Mouse (Mus musculus) liver, postnatal 0 days (tissue): ENCODE data around the gene Gemin8. TPM values are rescaled to one million over a fixed set of nuclear protein-coding genes. Genes with fewer than 3 reads are reported as not detected.
A peak's percentile ranks its signal among the peaks of the same experiment; 100 is the strongest.

ENCODE experiments used
- ATAC-seq: fragments of 200-750 bp; cut with Nextera tagmentation; 2 replicates; pipeline ENCODE4 v1.8.0; 2017; ENCODE audit warnings: mild to moderate bottlenecking, moderate library complexity
- DNase-seq: peaks from one replicate; pipeline ENCODE4 v3.0.0-alpha.2; 2016
- H3K27ac ChIP-seq: fragments of 300-500 bp; sonication (generic); 2 replicates; pipeline ENCODE4 v1.5.1; 2014; ENCODE audit warnings: antibody characterized with exemption, moderate library complexity, mild to moderate bottlenecking, low read depth
- H3K27me3 ChIP-seq: fragments of 300-500 bp; sonication (generic); 2 replicates; pipeline ENCODE4 v1.6.1; 2014; ENCODE audit warnings: low read length, control low read depth, mixed read lengths; ENCODE audit not compliant: insufficient read depth
- H3K36me3 ChIP-seq: fragments of 300-500 bp; sonication (generic); replicated peaks from 2 replicates; pipeline ENCODE4 v1.6.1; 2014; ENCODE audit warnings: mild to moderate bottlenecking, control low read depth, low read length, moderate library complexity, mixed read lengths; ENCODE audit not compliant: insufficient read depth
- H3K4me1 ChIP-seq: fragments of 300-500 bp; sonication (generic); 2 replicates; pipeline ENCODE4 v1.6.1; 2014; ENCODE audit warnings: antibody characterized with exemption, mild to moderate bottlenecking, control low read depth; ENCODE audit not compliant: insufficient read depth
- H3K4me2 ChIP-seq: fragments of 300-500 bp; sonication (generic); 2 replicates; pipeline ENCODE4 v1.6.1; 2014; ENCODE audit warnings: low read depth, mild to moderate bottlenecking, low read length, moderate library complexity, mixed read lengths
- H3K4me3 ChIP-seq: fragments of 300-500 bp; sonication (generic); 2 replicates; pipeline ENCODE4 v1.5.1; 2014; ENCODE audit warnings: low read depth, low read length
- H3K9ac ChIP-seq: fragments of 300-500 bp; sonication (generic); replicated peaks from 2 replicates; pipeline ENCODE4 v1.6.1; 2014; ENCODE audit warnings: mild to moderate bottlenecking, moderate library complexity
- H3K9me3 ChIP-seq: fragments of 300-500 bp; sonication (generic); 2 replicates; pipeline ENCODE4 v1.6.1; 2016; ENCODE audit warnings: mild to moderate bottlenecking, control low read depth, low read length, mixed read lengths
- CTCF ChIP-seq: sonication (generic); IDR thresholded peaks from 2 replicates; pipeline ENCODE4 v1.5.1; 2016; ENCODE audit warnings: antibody characterized with exemption, low read depth
- EP300 ChIP-seq: IDR thresholded peaks from 2 replicates; pipeline ENCODE4 v1.6.1; 2016; ENCODE audit warnings: antibody characterized with exemption, low read depth, mild to moderate bottlenecking
- WGBS: fragments of 180-500 bp; shearing (Covaris S2); extraction: QIAGEN DNeasy Blood & Tissue Kit; methylation state at CpG from one replicate; pipeline ENCODE4 v1.1.7; 2014; ENCODE audit not compliant: insufficient replicate concordance; 5-methylcytosine and 5-hydroxymethylcytosine counted together
- polyA plus RNA-seq: library from polyadenylated mRNA; unstranded; fragments of >200 nt; fragmentation: Nextera tagmentation; extraction: Ambion mirVana; gene quantifications from 2 replicates; pipeline ENCODE4 v1.2.1, GENCODE M21; 2015

The Gemin8 gene
- polyA plus RNA-seq, 1 experiment from 2014 or later, result 3.5 TPM

DNA sequence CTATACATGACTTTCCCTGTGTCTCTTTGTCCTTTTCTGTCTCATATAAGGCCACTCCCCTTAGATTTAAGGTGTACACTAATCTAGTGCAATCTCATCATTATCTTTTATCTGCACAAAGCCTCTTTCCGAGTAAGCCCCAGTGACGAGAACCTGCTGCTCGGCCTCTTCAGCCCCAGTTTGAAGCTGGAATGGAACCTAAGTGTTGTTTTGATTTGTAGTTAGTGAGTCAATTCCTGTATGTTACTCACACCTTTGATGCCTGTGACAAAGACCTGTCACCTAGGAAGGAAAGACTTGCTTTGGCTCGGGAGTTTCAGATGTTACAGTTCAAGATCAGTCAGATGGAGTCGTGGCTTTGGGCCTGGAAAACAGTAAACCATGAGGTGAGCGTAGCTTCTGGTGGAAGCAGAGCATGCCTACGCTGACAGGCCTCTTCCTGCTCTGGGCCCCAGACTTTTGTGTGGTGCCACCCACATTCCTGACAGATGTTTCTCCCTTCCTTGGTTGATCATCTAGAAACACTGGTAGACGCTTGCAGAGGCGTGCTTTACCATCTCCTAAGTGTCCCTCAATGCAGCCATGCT, 15.2 kb downstream of the Gemin8 start:
- Histone ChIP-seq H3K36me3 (no peaks in the 10 kb centered on the region), H3K4me1 (no peaks in the 10 kb centered on the region), H3K27ac (no peak overlapping the region), H3K4me3 (no peak overlapping the region), H3K27me3 (no peaks in the 10 kb centered on the region), H3K9ac (no peak overlapping the region), H3K4me2 (no peak overlapping the region), H3K9me3 (no peaks in the 10 kb centered on the region)
- ATAC-seq (no peak), DNase-seq (no peak)
- TF ChIP-seq EP300 (no peak), CTCF (no peak)
- 73% methylated on average over 9 of the region's 9 CpGs for WGBS

DNA sequence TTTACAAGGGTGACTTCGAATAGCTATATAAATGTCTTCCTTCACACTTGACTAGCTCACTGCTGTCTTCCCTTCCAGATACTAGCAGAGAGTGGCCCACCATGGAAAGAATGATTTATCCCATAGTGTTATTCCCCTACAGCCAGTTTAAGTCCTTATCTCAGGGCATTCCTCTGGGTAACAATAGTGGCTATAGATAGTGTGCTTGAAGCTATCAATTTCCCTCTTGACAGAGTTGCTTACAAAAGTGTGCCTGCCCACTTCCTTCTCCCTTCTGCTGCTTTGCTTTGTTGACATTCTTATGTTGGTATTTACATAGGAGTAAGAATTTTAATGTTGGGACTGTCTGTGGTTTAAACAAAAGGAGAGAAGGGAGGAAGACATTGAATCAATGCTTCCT, 17.5 kb downstream of the Gemin8 start:
- no peak overlapping the region for H3K4me3 ChIP-seq
- no peaks in the 10 kb centered on the region for H3K9me3 ChIP-seq
- H3K27ac ChIP-seq, result no peak overlapping the region
- no peak overlapping the region for H3K4me2 ChIP-seq
- TF ChIP-seq CTCF (no peak), EP300 (no peak)
- DNase-seq (no peak), ATAC-seq (no peak)
- no peaks in the 10 kb centered on the region for H3K27me3 ChIP-seq
- no peaks in the 10 kb centered on the region for H3K4me1 ChIP-seq
- H3K36me3 ChIP-seq, result no peaks in the 10 kb centered on the region
- 55% methylated on average over 1 of the region's 1 CpGs for WGBS
- no peak overlapping the region for H3K9ac ChIP-seq

DNA sequence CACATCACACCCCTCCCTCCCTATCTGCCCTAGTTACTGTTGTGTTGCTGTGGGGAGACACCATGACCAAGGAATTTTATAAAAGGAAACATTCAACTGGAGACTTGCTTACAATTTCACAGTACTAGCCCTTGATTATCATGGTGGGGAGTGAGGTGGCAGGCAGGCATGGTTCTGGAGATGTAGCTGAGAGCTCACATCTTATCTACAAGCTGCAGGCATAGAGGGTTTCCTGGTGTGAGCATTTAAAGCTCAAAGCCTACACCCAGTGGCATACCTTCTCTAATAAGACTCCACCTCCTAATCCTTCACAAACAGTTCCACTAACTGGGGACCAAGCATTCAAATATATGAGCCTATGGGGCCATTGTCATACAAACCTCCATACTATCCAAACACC, 26.1 kb downstream of the Gemin8 start:
- TF ChIP-seq EP300 (no peak), CTCF (no peak)
- peak; percentile 54 for ATAC-seq
- no peak overlapping the region for H3K27ac ChIP-seq
- H3K9ac ChIP-seq, result no peak overlapping the region
- H3K9me3 ChIP-seq, result no peaks in the 10 kb centered on the region
- no peaks in the 10 kb centered on the region for H3K4me1 ChIP-seq
- no peaks in the 10 kb centered on the region for H3K36me3 ChIP-seq
- no peak overlapping the region for H3K4me3 ChIP-seq
- H3K4me2 ChIP-seq, result no peak overlapping the region
- no peak for DNase-seq
- H3K27me3 ChIP-seq, result no peaks in the 10 kb centered on the region

DNA sequence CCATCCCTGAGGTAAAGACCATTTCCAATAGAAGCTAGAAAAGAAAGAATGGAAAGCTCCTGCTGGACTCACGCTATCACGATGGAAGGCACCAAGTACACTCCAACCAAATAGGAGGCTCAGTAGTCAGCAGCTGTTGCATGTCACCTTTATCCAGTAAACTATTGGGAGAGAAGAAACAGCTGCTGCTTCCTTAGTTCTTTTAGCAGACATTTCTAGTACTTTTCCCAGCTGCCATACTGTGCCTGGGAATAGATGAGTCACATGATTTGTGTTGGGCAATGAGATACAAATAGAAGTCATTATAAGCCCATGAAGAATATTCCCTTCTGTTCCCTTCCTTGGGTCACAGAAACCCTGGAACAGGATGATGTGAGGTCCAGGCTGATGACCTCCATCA, 28.0 kb downstream of the Gemin8 start:
- 81% methylated on average over 2 of the region's 2 CpGs for WGBS
- no peak overlapping the region for H3K9ac ChIP-seq
- H3K36me3 ChIP-seq, result no peaks in the 10 kb centered on the region
- DNase-seq (no peak), ATAC-seq (no peak)
- no peak overlapping the region for H3K4me3 ChIP-seq
- H3K27me3 ChIP-seq, result no peaks in the 10 kb centered on the region
- H3K27ac ChIP-seq, result no peak overlapping the region
- no peaks in the 10 kb centered on the region for H3K4me1 ChIP-seq
- H3K9me3 ChIP-seq, result no peaks in the 10 kb centered on the region; the same call in 1 of the 2 replicates
- no peak overlapping the region for H3K4me2 ChIP-seq
- TF ChIP-seq CTCF (no peak), EP300 (no peak)

DNA sequence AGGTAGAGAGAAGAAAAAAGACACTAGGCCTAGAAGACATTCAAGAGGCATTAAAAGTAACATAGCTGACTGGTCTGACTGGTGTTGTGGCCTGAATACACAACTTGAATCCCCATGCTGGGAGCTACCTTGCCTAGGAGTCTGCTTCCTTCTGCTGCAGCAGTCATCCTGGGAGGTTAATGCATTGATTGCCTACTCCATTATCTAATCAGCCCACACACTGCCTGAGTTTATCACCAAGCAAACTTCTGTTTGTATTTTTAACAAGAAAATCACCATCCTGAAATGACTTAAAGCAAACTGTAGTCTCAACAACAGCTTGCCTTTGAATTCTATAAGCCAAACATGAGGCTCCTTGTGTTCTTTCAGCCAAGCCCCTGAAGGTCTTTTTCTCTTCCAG, 29.6 kb downstream of the Gemin8 start:
- no peak overlapping the region for H3K9ac ChIP-seq
- H3K36me3 ChIP-seq, result no peaks in the 10 kb centered on the region
- H3K4me1 ChIP-seq, result no peaks in the 10 kb centered on the region
- ATAC-seq (no peak), DNase-seq (no peak)
- no peak overlapping the region for H3K27ac ChIP-seq
- TF ChIP-seq EP300 (no peak), CTCF (no peak)
- H3K4me2 ChIP-seq, result no peak overlapping the region
- no peaks in the 10 kb centered on the region for H3K27me3 ChIP-seq
- H3K9me3 ChIP-seq, result no peaks in the 10 kb centered on the region; the same call in 1 of the 2 replicates
- no peak overlapping the region for H3K4me3 ChIP-seq

DNA sequence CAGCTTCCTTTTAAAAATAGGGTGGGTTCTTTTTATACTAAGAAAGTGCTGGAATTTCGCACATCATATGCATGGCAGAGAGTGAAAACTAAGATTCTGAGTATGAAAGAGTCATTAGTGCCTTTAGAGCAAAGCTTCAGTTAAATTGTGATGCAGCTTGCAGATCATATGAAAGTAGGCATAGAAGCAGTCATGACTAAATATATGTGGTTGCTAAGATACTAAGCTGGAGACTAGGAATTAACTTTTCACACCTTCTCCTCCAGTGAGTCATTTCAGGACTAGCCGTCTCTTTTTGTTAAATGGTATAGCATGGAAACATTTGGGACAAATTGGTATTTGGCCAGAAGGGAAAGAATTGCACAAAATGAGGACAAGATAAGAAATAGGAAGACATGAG, 44.3 kb downstream of the Gemin8 start:
- ATAC-seq (no peak), DNase-seq (no peak)
- no peak for TF ChIP-seq EP300
- TF ChIP-seq CTCF, result no peak
- WGBS, result 72% methylated on average over 2 of the region's 2 CpGs
- Histone ChIP-seq H3K9me3 (no peaks in the 10 kb centered on the region), H3K36me3 (no peaks in the 10 kb centered on the region), H3K9ac (no peak overlapping the region), H3K4me1 (no peaks in the 10 kb centered on the region), H3K4me3 (no peak overlapping the region), H3K27ac (no peak overlapping the region), H3K4me2 (no peak overlapping the region), H3K27me3 (no peaks in the 10 kb centered on the region; the same call in 1 of the 2 replicates)

DNA sequence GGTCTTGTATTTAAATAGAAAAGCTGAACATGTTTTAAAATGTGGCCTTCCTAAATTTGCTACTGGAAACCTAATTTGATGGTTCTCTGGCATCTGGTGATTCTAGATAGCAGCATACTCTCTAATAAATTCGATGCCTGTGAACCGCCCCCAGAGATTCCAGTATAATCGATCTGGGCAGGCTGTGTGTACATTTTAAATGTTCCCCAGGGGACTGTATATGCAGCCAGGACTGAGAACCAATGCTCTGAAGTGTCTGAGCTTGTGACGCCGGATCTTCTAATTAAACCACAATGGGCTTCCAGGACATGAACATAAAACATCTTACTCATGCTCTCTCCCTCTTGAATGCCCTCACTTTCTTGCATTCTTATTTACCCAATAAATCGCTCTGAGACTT, 46.0 kb downstream of the Gemin8 start:
- Histone ChIP-seq H3K36me3 (no peaks in the 10 kb centered on the region), H3K27me3 (peaks cover 4% of the 10 kb centered on the region; the same call in 1 of the 2 replicates), H3K4me2 (no peak overlapping the region), H3K9me3 (no peaks in the 10 kb centered on the region), H3K4me3 (no peak overlapping the region), H3K27ac (no peak overlapping the region), H3K9ac (no peak overlapping the region), H3K4me1 (no peaks in the 10 kb centered on the region)
- WGBS, result 77% methylated on average over 6 of the region's 6 CpGs
- no peak for DNase-seq
- no peak for ATAC-seq
- TF ChIP-seq EP300, result no peak
